Mouse (Mus musculus) small intestine, adult 2 months (tissue): Measurements from ENCODE around the gene Nr4a1.

Source experiments
- CTCF ChIP-seq: fragments of 200-500 bp; IDR thresholded peaks from 2 replicates; pipeline ENCODE4 v1.5.1; 2012; ENCODE audit warnings: low read depth, mild to moderate bottlenecking, control low read depth, inconsistent platforms, low read length, moderate library complexity, mixed read lengths; ENCODE audit not compliant: insufficient replicate concordance, insufficient read length; ENCODE audit errors: extremely low read depth
- POLR2A ChIP-seq: fragments of 200-500 bp; IDR thresholded peaks from 2 replicates; pipeline ENCODE4 v1.6.1; 2012; ENCODE audit warnings: low read depth, mild to moderate bottlenecking, control low read depth, inconsistent platforms, low read length, moderate library complexity

- peak; percentile 90 for TF ChIP-seq CTCF
- TF ChIP-seq POLR2A: no peak
These were observed 32.6 kb upstream of the Nr4a1 start for GRCm38 (mm10) chr15:101221298-101222104.
